Mouse (Mus musculus): Measurements from ENCODE around the gene Klhl7. TPM values are rescaled to one million over a fixed set of nuclear protein-coding genes. Genes with fewer than 3 reads are reported as not detected.

Klhl7 gene
- polyA plus RNA-seq, 1 experiment from 2014 or later, result 46.4 TPM

GRCm38 (mm10) chr5:24208505-24208904, 108.1 kb downstream of the Klhl7 start:
- H3K9me3 ChIP-seq (ENCODE audit: control insufficient read depth, low read length), result no peaks in the 10 kb centered on the region
- no peak overlapping the region for H3K9ac ChIP-seq (ENCODE audit: low read depth, low read length)
- no peak overlapping the region for H3K4me2 ChIP-seq (replicated peaks; ENCODE audit: low read depth, low read length)
- no peak for ATAC-seq (ENCODE audit: low FRiP score, low TSS enrichment)
- no peaks in the 10 kb centered on the region for H3K27me3 ChIP-seq (ENCODE audit: control insufficient read depth, insufficient read depth, low read length)
- 82% methylated on average over 5 of the region's 5 CpGs for WGBS
- H3K36me3 ChIP-seq (ENCODE audit: control insufficient read depth, insufficient read depth, low read length), result no peaks in the 10 kb centered on the region
- no peaks in the 10 kb centered on the region for H3K4me1 ChIP-seq (ENCODE audit: control insufficient read depth, insufficient read depth, low read length)
- H3K27ac ChIP-seq (ENCODE audit: low read depth, low read length), result no peak overlapping the region
- H3K4me3 ChIP-seq (ENCODE audit: low read length), result no peak overlapping the region

Other genes starting within 250 kb of the Klhl7 start
- 10.1 and 26.8 TPM in 2 replicates for gene Fam126a, start 69.9 kb upstream of the Klhl7 start, polyA plus RNA-seq (2014; fragmentation: Nextera tagmentation; extraction: Ambion mirVana)
- 16.7 and 20.0 TPM in 2 replicates for gene Nupl2, start 64.4 kb downstream of the Klhl7 start, polyA plus RNA-seq (2014; fragmentation: Nextera tagmentation; extraction: Ambion mirVana)

Measured in kidney, embryonic 14.5 days (tissue).